Mouse (Mus musculus) lung, postnatal 4 days (tissue): ENCODE measurements at regions not wholly inside any gene's neighbourhood (a gene's known extent, or its start where the extent isn't known, plus 50 kb on each side); places are given as distances from the start of the nearest gene placed in this dataset.
"Not testable (repeated sequence)": the region's sequence is repeated elsewhere in the genome, so short reads cannot be mapped to it uniquely, and the experiment has no call there.

ENCODE experiments used
- DNase-seq, 2 experiments: peaks; one replicate each; pipeline ENCODE4 v3.0.0; 2021

GRCm38 (mm10) chr4:10344147-10344546, 530.2 kb upstream of the 2610301B20Rik start:
- no peak for DNase-seq

- peak in 1 of 2 experiments; percentile 26 for DNase-seq
Observed at GRCm38 (mm10) chr4:10351876-10352627, 522.2 kb upstream of the 2610301B20Rik start.

GRCm38 (mm10) chr4:10357572-10357971, 516.7 kb upstream of the 2610301B20Rik start:
- DNase-seq, result no peak

- no peak for DNase-seq
Observed at GRCm38 (mm10) chr4:10389790-10390189, 484.5 kb upstream of the 2610301B20Rik start.

GRCm38 (mm10) chr4:10397249-10397648, 477.0 kb upstream of the 2610301B20Rik start:
- peak; percentile 40 to 66 for DNase-seq

- peak in 1 of 2 experiments; percentile 5 for DNase-seq
Observed at GRCm38 (mm10) chr4:10398075-10398474, 476.2 kb upstream of the 2610301B20Rik start.

DNA sequence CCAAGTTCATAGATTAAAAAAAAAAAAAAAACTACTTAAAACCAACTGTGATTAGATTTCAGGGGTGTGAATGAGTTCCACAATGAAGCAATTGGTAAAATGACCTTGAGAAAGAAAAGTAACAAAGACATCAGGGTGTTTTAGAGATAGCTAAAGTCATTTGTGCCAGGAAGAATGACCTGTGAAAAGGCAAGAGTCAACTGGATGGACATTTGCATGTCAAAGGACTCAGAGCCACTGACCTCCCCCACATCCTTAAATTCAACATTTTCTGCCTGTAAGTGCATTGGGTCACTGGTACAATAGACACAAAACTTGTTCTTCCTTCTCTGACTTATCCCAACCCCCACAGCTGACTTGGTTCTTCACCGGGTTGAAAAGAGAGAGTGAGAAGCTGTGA, 474.6 kb upstream of the 2610301B20Rik start:
- no peak for DNase-seq

GRCm38 (mm10) chr4:10402928-10403327, 471.4 kb upstream of the 2610301B20Rik start:
- no peak for DNase-seq

- no peak for DNase-seq
Observed at GRCm38 (mm10) chr4:10404438-10404837, 469.9 kb upstream of the 2610301B20Rik start.

- DNase-seq, result peak; percentile 21 to 25
Observed at GRCm38 (mm10) chr4:10405102-10405501, 469.2 kb upstream of the 2610301B20Rik start.

DNA sequence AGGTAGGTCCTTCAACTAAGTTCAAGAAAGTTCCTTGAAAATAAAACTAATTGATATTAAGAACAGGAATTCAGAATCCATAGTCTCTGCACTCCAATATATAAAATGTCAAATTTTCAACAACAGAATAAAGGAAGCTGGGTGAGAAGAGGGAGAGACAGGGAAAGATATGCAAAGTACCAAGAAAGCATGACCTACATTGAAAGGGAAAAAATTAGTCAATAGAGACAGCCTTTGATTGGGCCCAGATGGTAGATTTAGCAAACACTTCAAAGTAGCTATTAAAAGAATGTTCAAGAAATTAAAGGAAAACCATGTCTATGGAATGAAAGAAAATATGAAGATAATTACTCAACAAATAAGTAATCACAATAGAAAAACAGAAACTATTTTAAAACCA, 460.0 kb upstream of the 2610301B20Rik start:
- no peak for DNase-seq

DNA sequence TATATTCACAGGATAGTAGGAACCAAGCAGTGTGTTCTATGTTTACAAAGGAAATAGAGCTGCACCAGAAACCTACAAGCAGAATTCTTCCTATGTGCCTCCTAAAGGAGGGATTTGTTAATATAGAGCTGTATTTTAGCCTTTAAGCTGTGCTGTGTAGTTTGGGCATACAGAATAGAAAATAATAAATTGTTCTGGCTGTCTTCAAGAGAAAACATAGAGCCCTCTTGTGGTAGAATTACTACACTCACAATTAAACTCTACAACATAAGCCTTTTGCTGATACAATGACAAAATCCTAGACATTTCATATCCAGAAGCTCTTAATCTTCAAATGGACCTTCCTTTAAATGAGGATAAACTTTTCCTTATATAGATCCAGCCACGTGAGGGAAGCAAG, 452.9 kb upstream of the 2610301B20Rik start:
- no peak for DNase-seq

DNA sequence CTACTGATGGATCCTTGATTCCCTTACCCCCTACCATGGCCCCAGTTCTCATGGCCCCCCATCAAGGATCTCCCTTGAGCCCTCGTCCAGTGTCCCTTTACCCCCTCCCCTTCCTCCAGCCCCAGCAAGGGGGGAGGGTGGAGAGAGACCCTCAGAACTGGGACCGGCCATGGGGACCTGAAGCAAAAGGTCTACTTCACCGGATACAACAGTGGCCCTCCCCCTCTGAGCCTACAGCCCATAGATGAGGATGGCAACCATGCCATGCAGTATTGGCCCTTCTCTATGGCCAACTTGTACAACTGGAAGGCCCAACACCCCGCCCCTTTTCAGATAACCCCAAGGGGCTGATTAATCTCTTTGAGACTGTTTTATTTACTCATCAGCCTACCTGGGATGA, 439.9 kb upstream of the 2610301B20Rik start:
- no peak for DNase-seq

DNA sequence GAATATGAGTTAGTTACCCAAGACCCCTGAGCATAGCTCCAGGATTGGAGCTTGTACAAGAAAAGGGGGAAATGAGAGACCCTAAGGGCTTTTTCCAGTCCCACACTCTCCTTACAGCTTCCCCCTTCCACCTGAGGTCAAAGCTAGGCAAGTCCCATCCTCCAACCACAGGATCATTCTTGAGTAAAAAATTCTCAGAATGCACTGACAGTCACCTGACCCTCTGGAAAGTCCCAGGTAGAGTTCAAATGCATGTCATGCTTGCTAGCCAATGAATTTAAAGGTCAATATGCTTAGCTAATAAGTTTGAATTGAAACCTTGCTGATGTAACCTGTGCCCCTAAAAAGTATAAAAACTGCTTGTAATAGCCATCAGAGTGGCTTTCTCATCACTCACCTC, 434.4 kb upstream of the 2610301B20Rik start:
- DNase-seq, result not testable (repeated sequence)

DNA sequence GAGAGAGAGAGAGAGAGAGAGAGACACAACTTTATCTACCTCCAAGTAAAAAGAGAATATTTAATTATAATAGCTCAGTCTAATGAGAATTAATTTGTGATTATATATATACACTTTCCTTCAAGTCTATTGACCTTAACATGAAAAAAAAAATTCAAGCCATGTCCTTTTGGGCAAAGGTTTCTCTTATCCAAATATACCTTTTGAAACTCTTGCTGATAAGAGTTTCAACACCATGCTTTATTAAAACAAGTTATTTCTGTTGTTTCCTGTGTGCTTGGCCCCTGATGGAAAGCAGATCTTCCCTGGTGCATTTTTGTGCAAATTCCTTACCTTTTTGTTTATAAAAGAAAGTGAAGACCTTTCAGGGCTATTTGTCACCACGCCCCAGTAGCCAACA, 414.7 kb upstream of the 2610301B20Rik start:
- DNase-seq, result no peak

GRCm38 (mm10) chr4:10480936-10481335, 393.4 kb upstream of the 2610301B20Rik start:
- no peak for DNase-seq

DNA sequence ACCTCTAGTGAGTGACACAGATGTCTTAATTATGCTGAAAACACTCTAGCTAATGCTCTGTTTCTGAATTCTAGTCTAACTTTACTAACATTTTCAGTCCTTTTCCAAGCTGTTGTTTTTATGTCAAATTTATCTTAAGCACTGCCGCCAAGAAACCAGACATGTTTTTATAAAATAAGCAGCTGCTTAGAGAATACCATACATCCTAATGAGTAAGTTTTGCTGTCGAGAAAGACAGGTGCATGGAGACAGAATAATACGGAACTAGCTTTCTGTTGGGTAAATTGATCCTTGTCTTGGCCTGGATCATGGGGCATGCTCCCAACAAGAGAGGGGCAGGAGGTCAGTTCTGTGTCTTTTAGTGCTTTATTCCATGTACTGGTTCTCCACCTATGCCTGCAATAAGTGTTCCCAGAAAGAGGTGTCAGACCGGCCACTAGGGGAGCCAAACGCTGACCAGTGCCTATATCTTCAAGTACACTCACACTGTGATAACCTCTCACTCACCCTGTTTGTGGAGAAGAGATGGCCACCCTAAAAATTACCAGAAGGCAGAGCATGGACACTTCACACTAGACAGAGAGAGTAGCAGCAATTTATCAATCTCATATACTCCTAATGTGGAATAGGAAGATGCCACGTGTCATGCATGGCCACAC, 366.0 kb upstream of the 2610301B20Rik start:
- peak; percentile 27 to 35 for DNase-seq

- no peak for DNase-seq
Observed at GRCm38 (mm10) chr4:10510013-10510412, 364.3 kb upstream of the 2610301B20Rik start.

DNA sequence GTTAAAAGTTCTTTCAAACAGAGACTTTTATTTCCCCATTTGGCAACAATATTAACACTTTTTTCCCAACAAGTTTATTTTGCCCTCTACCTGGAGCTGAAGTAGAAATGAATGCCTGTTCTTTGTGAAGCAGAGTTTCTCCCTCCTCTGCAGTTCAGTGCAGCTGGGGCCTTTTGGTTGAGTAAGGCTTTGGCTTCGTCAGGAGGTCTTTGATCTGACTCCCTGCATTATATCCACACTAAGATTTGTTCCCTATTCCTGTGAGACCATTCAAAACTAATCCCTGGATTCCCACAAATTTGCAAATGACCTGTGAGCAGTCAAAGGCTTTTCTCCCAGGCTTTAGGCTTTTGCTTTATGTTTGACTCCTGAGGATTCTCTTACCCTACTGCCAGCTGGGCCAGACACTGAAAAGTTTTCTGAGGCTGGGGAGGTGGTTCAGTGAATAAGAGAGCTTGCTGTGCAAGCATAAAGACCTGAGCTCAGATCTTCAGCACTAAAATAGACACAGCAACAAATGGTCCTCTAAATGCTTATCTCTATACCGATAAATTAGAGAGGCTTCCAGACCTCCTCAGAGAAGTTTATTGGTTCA, 323.5 kb upstream of the 2610301B20Rik start:
- no peak for DNase-seq

DNA sequence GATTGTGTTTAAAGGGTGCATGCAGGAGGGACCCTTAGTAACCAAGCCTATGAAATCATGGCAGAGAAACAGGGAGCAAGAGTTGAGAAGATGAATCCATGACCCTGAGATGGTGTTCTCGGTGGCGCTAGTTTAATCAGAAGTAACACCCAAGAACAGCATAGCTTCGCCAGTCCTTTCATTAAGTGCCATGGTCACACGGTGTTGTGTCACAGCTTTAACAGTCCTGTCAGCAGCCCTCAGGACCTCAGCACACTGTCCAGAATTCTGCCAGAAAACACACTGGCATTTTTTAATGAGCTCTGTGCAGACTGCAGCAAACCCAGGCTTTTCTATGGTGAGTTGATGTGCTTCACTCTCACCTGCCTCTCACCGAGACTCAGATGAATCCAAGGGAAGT, 320.6 kb upstream of the 2610301B20Rik start:
- DNase-seq, result no peak

GRCm38 (mm10) chr4:10560078-10560477, 314.2 kb upstream of the 2610301B20Rik start:
- no peak for DNase-seq

- DNase-seq, result peak; percentile 22 to 65
Observed at GRCm38 (mm10) chr4:10604513-10604912, 269.8 kb upstream of the 2610301B20Rik start.

DNA sequence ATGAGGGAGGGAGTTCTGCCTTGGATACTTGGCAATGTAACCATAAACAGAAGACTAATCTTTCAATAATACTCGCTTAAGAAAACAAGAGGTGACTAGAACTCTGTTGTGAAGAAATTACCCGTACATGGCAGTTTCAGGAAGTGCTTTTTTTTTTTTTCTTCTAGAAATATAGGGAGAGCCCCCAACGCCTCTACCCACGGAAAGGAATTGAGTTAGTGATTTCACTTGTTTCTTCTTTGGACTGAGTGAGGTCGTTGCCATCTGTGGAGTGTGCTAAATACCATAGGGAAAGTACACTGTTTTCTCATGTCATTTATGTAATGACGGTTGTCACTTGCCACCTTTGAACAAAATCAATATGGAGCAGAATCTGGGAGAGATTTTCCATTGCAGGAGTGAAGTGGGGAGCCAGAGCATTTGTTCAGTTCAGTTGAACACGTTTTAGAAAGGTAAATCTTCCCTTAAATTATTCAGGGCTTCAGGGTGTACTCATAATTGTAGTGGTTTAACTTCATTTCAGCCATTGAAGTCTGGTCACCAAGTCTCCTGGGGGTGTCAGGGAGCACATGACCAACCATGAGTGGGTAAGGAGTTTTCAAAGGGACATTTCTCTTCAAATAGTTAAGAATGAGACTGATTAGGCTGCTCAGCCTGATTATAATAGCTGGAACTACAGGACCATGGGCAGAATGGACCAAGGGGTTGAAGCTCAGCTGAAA, 266.3 kb upstream of the 2610301B20Rik start:
- no peak for DNase-seq
